Comparison of ENCODE assay signal across 12 mouse cellular contexts in genomic region chr15:27564106-27565100, GRCm38 (mm10).
DNase-seq lines count a peak whose midpoint lies in the region; ATAC-seq and TF ChIP-seq lines count a peak whose summit lies in the region.
"Had no signal": no experiment of that assay in that cellular context is flagged by ENCODE, and none has a peak within 500 bp of the region (broad histone marks: within the 10 kb centered on the region; RNA-seq: fewer than 3 reads in every experiment).

No protein-coding gene starts in this region.

- TF ChIP-seq CTCF in layer of hippocampus, adult 2 months (conservative IDR thresholded peaks at IDR 0.05): no peak

- peak; percentile 23 for ATAC-seq in lung, embryonic 16.5 days (ENCODE audit: low read depth)
- no peak for ATAC-seq in cerebellum, adult (ENCODE audit: insufficient number of reproducible peaks, low FRiP score, low TSS enrichment)
- ATAC-seq: intestine, embryonic 15.5 days had no signal

- no peak overlapping the region for H3K4me2 ChIP-seq in lung, embryonic 16.5 days (ENCODE audit: low read depth, low read length)
- H3K4me2 ChIP-seq: heart, embryonic 11.5 days; intestine, embryonic 15.5 days; limb, embryonic 15.5 days had no signal

- H3K27ac ChIP-seq in lung, embryonic 16.5 days (ENCODE audit: low read length): no peak overlapping the region
- H3K27ac ChIP-seq in layer of hippocampus, adult 2 months: peak overlapping the region; percentile 83
- H3K27ac ChIP-seq: intestine, embryonic 15.5 days; limb, embryonic 15.5 days had no signal

- 85% methylated on average over 14 of the region's 14 CpGs for WGBS in lung, embryonic 16.5 days

- H3K9ac ChIP-seq in lung, embryonic 16.5 days (ENCODE audit: low read length): no peak overlapping the region
- H3K9ac ChIP-seq: intestine, embryonic 15.5 days; limb, embryonic 15.5 days had no signal

- no peaks in the 10 kb centered on the region for H3K27me3 ChIP-seq in lung, embryonic 16.5 days (ENCODE audit: control insufficient read depth, insufficient read depth, low read depth, low read length)
- H3K27me3 ChIP-seq: intestine, embryonic 15.5 days; limb, embryonic 15.5 days had no signal

- H3K4me3 ChIP-seq in lung, embryonic 16.5 days (ENCODE audit: low read length): no peak overlapping the region
- no peak overlapping the region for H3K4me3 ChIP-seq in layer of hippocampus, adult 2 months
- H3K4me3 ChIP-seq: intestine, embryonic 15.5 days; limb, embryonic 15.5 days had no signal

- no peaks in the 10 kb centered on the region for H3K9me3 ChIP-seq in lung, embryonic 16.5 days (ENCODE audit: control insufficient read depth, low read length)
- H3K9me3 ChIP-seq: intestine, embryonic 15.5 days; limb, embryonic 15.5 days had no signal

- peak; percentile 24 to 33 for DNase-seq in adrenal gland, postnatal 36 days
- DNase-seq in adrenal gland, adult 8-10 months: no peak
- no peak for DNase-seq in lung, postnatal 14 days
- DNase-seq in layer of hippocampus, adult 2 months (ENCODE audit: low spot score in 2 of 2): peak; percentile 70 to 75
- peak; percentile 44 for DNase-seq in right cerebral cortex, postnatal 14 days
- no peak for DNase-seq in thymus, postnatal 25 days
- DNase-seq: cerebellum, adult 2 months had no signal

- H3K4me1 ChIP-seq in lung, embryonic 16.5 days (replicated peaks; ENCODE audit: control insufficient read depth, insufficient read depth, low read length): no peaks in the 10 kb centered on the region
- H3K4me1 ChIP-seq: intestine, embryonic 15.5 days had no signal

- no peaks in the 10 kb centered on the region for H3K36me3 ChIP-seq in lung, embryonic 16.5 days (ENCODE audit: control insufficient read depth, insufficient read depth, low read length)

Comparison
In these comparisons a context has a peak if more than half of its experiments do, and no peak if none do; other contexts are left out.
1. DNase-seq: peak in adrenal gland, postnatal 36 days (2 of 2), layer of hippocampus, adult 2 months (2 of 2) and right cerebral cortex, postnatal 14 days (single experiment); none in adrenal gland, adult 8-10 months (single experiment), lung, postnatal 14 days (single experiment) and thymus, postnatal 25 days (single experiment).